In the genomic region with DNA sequence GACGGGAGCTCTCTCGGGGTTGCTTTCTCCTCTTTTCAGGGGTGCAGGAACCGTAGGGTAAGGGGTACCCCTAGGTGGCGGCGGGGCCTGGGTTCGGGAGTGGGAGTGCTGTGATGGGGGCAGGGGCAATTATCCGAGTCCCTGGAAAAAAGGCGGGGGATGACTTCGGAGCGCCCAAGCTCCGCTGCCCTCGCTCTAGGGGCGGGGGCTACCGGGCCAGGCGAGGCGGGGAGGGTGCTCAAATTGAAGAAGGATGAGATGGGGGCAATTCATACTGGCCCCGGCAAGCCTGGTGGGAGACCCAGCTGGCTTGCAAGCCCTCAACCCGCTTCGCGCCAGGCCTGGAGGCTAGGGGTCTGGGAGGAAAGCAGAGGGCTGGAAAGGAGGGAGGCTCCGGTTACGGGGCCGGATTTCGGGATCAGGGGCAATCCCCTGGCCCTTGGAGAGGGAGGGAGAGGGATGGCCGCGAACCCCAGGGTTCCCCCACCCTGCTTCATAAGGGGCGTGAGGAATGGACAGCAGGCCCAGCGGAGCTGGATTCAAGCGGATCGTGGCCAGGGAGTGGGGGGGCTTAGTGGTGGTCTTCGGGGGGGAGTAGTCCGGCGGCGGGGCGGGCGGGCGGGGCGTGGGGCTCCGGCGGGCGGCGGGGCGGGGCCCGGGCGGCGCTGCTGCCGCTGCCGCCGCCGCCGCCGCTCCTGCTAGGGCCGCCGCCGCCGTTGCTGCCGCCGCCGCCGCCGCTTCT, we compare ENCODE assay signal across 8 mouse cellular contexts. TPM values are rescaled to one million over a fixed set of nuclear protein-coding genes. Genes with fewer than 3 reads are reported as not detected.
DNase-seq lines count a peak whose midpoint lies in the region; ATAC-seq and TF ChIP-seq lines count a peak whose summit lies in the region.

No protein-coding gene starts in this region.

- TF ChIP-seq POLR2A in testis, adult 2 months (IDR thresholded peaks at IDR 0.05; ENCODE audit: control insufficient read depth, low read depth, low read length): no peak

- no peak for TF ChIP-seq CTCF in C2C12 (IDR thresholded peaks at IDR 0.05; ENCODE audit: control insufficient read depth, insufficient read depth, insufficient read length)
- no peak for TF ChIP-seq CTCF in testis, adult 2 months (IDR thresholded peaks at IDR 0.05; ENCODE audit: control insufficient read depth, insufficient read depth, insufficient replicate concordance, low read depth, low read length)

- peak overlapping the region; percentile 82 for H3K4me2 ChIP-seq in heart, embryonic 11.5 days
- H3K4me2 ChIP-seq in kidney, embryonic 15.5 days: peak overlapping the region; percentile 75

- no peaks in the 10 kb centered on the region for H3K27me3 ChIP-seq in C2C12 (ENCODE audit: control insufficient read depth, insufficient read depth, insufficient read length)
- peaks cover 17% of the 10 kb centered on the region for H3K27me3 ChIP-seq in heart, embryonic 11.5 days (ENCODE audit: control insufficient read depth, insufficient read depth, low read length)
- 0 out of 2 replicates have a peak, but pooled peaks cover 4% of the 10 kb centered on the region for H3K27me3 ChIP-seq in kidney, embryonic 15.5 days
- H3K27me3 ChIP-seq in testis, adult 2 months (ENCODE audit: control insufficient read depth, insufficient read depth, low read length): no peaks in the 10 kb centered on the region

- H3K79me2 ChIP-seq in C2C12 (ENCODE audit: control insufficient read depth, insufficient read depth): no peaks in the 10 kb centered on the region

- no peaks in the 10 kb centered on the region for H3K9me3 ChIP-seq in heart, embryonic 11.5 days (replicated peaks; ENCODE audit: control insufficient read depth, low read length)
- H3K9me3 ChIP-seq in kidney, embryonic 15.5 days (replicated peaks): no peaks in the 10 kb centered on the region

- no peak for ATAC-seq in heart, embryonic 11.5 days (replicated peaks; ENCODE audit: insufficient number of reproducible peaks, low FRiP score, low TSS enrichment)
- no peak for ATAC-seq in kidney, embryonic 15.5 days (replicated peaks; ENCODE audit: low FRiP score)

- peak; percentile 40 for DNase-seq in 3134 (ENCODE audit: extremely low read depth, insufficient read length, low spot score)
- DNase-seq in cerebellum, postnatal 14 days: peak; percentile 28 to 40
- DNase-seq in mesoderm, embryonic 11.5 days (ENCODE audit: low read depth, low spot score): peak; percentile 33
- DNase-seq in frontal cortex, postnatal 14 days (ENCODE audit: low spot score in 2 of 2): no peak

- peak overlapping the region; percentile 43 for H3K4me3 ChIP-seq in C2C12 (ENCODE audit: insufficient read depth, poor library complexity, severe bottlenecking)
- H3K4me3 ChIP-seq in heart, embryonic 11.5 days (ENCODE audit: low read depth, low read length): peak overlapping the region; percentile 59
- H3K4me3 ChIP-seq in kidney, embryonic 15.5 days (replicated peaks): peak overlapping the region; percentile 60
- H3K4me3 ChIP-seq in testis, adult 2 months (ENCODE audit: control insufficient read depth, low read depth, low read length): peak overlapping the region; percentile 90

- no peaks in the 10 kb centered on the region for H3K36me3 ChIP-seq in C2C12 (ENCODE audit: control insufficient read depth, insufficient read depth)
- H3K36me3 ChIP-seq in heart, embryonic 11.5 days (ENCODE audit: control insufficient read depth, insufficient read depth, low read length): no peaks in the 10 kb centered on the region
- H3K36me3 ChIP-seq in kidney, embryonic 15.5 days: no peaks in the 10 kb centered on the region
- H3K36me3 ChIP-seq in testis, adult 2 months (ENCODE audit: control insufficient read depth, insufficient read depth, low read length): no peaks in the 10 kb centered on the region

- WGBS in heart, embryonic 11.5 days (ENCODE audit: insufficient replicate concordance): 12% methylated on average over 28 of the region's 61 CpGs
- 15% methylated on average over 34 of the region's 61 CpGs for WGBS in kidney, embryonic 15.5 days

- H3K79me3 ChIP-seq in C2C12 (ENCODE audit: low read depth): peaks cover 2% of the 10 kb centered on the region

- H3K4me1 ChIP-seq in heart, embryonic 11.5 days (ENCODE audit: control insufficient read depth, insufficient read depth, low read length): no peaks in the 10 kb centered on the region
- H3K4me1 ChIP-seq in kidney, embryonic 15.5 days: peaks cover 15% of the 10 kb centered on the region
- H3K4me1 ChIP-seq in testis, adult 2 months (ENCODE audit: control insufficient read depth, insufficient read depth, low read length): peaks cover 12% of the 10 kb centered on the region

- peak overlapping the region; percentile 81 for H3ac ChIP-seq in C2C12 (ENCODE audit: control insufficient read depth, insufficient read length, low read depth)

- H3K27ac ChIP-seq in heart, embryonic 11.5 days (ENCODE audit: low read depth, low read length): 0 out of 2 replicates have a peak overlapping the region, but pooled peaks have one; percentile 10
- H3K27ac ChIP-seq in kidney, embryonic 15.5 days: peak overlapping the region; percentile 82
- peak overlapping the region; percentile 13; the same call in 1 of the 2 replicates for H3K27ac ChIP-seq in testis, adult 2 months (ENCODE audit: control insufficient read depth, insufficient read depth, low read depth, low read length)

- peak overlapping the region; percentile 72 for H3K9ac ChIP-seq in heart, embryonic 11.5 days (ENCODE audit: low read depth, low read length)
- H3K9ac ChIP-seq in kidney, embryonic 15.5 days: peak overlapping the region; percentile 49

TF ChIP-seq in C2C12, 6 proteins besides CTCF, POLR2A, EP300 and RAD21:
- TF ChIP-seq MYOG (IDR thresholded peaks at IDR 0.05; ENCODE audit: control insufficient read depth, extremely low read depth, insufficient read length) (no peak), FOSL1 (IDR thresholded peaks at IDR 0.05; ENCODE audit: insufficient read depth, low read length, poor library complexity, severe bottlenecking) (no peak), MYOD1 (IDR thresholded peaks at IDR 0.05; ENCODE audit: control insufficient read depth, insufficient read length, low read depth) (no peak), CEBPB (IDR thresholded peaks at IDR 0.05; ENCODE audit: low read depth) (no peak), USF1 (IDR thresholded peaks at IDR 0.05; ENCODE audit: low read depth) (no peak), MAX (IDR thresholded peaks at IDR 0.05) (no peak)

RNA-seq across cellular contexts. Expression of a gene that starts 3.7 kb away (rescaled TPM):
- 3.7 TPM for polyA plus RNA-seq in C2C12 (2012; fragmentation: generic; extraction: Trizol)
- polyA plus RNA-seq in heart, embryonic 11.5 days (2014; fragmentation: Nextera tagmentation; extraction: Ambion mirVana): 4.7 and 6.6 TPM in 2 replicates
- 6.3 and 6.9 TPM in 2 replicates for polyA plus RNA-seq in kidney, embryonic 15.5 days (2015; fragmentation: Nextera tagmentation; extraction: Ambion mirVana)
- 4.2 and 4.6 TPM in 2 replicates for polyA plus RNA-seq in testis, adult 2 months (2012; rRNA removed)

Comparison
In these comparisons a context has a peak if more than half of its experiments do, and no peak if none do; other contexts are left out.
1. DNase-seq: peak in 3134 (single experiment), cerebellum, postnatal 14 days (2 of 2) and mesoderm, embryonic 11.5 days (single experiment); none in frontal cortex, postnatal 14 days (0 of 2).
2. H3K27ac ChIP-seq: peak in every context shown above with its lines; median percentile 82 in kidney, embryonic 15.5 days; 13 in testis, adult 2 months; 10 in heart, embryonic 11.5 days.
3. Peak in every context shown above with its lines, with median percentiles within 50 percentile points of each other: H3K4me3 ChIP-seq.